Mouse (Mus musculus): Measurements from ENCODE around the gene Lrmda.

DNA sequence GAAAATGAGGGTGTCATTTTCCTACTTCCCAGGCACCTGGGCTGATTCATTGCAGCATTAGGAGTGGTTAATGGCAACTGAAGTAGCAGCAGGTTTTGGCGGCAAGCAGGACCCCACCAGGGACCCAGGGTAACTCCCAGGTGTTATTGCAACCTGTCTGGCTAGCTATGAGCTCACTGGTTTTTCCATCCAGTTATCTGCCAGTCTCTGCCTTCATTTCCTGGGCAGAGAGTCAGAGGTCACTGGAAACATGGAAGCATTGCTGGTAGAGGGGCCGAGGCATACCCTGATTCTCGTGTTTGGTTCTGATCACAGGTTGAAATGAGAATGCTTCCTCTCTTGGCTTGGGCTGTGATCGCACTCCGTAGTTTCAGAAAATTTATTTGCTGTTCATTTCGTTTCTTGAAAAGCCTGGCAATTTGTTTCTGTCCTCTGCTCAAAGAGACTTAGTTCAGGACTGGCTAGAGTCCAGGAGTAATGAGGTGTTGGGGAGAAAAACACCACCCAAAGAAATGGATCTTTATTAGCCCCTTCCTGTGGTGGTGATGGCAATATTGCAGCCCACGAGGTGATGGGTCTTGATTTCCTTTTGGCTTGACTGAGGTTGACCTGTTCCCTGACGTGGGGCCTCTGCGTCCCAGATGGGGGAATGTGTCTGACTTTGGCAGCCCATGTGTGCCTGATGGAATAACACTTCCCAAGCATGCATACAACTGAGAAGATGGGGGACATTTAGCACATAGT lies 688.6 kb downstream of the Lrmda start:
- TF ChIP-seq CTCF (IDR thresholded peaks at IDR 0.05; ENCODE audit: borderline replicate concordance, insufficient read depth, low read length) (no peak), POLR2A (IDR thresholded peaks at IDR 0.05; ENCODE audit: low read depth, low read length) (no peak)
